Comparison of ENCODE assay signal across 11 mouse cellular contexts in genomic region chr9:59672195-59672894, GRCm38 (mm10). TPM values are rescaled to one million over a fixed set of nuclear protein-coding genes. Genes with fewer than 3 reads are reported as not detected.
DNase-seq lines count a peak whose midpoint lies in the region; ATAC-seq lines count a peak whose summit lies in the region.
"Had no signal": no experiment of that assay in that cellular context is flagged by ENCODE, and none has a peak within 500 bp of the region (broad histone marks: within the 10 kb centered on the region; RNA-seq: fewer than 3 reads in every experiment).

No protein-coding gene starts in this region.

- ATAC-seq in liver, embryonic 13.5 days (ENCODE audit: low read depth), result peak; percentile 88
- ATAC-seq in hindbrain, embryonic 11.5 days (ENCODE audit: low FRiP score), result no peak

- H3K4me3 ChIP-seq in liver, embryonic 13.5 days (replicated peaks), result no peak overlapping the region
- H3K4me3 ChIP-seq in hindbrain, embryonic 11.5 days (ENCODE audit: low read depth, low read length), result no peak overlapping the region
- H3K4me3 ChIP-seq: limb, embryonic 10.5 days had no signal

- peaks cover 57% of the 10 kb centered on the region for H3K36me3 ChIP-seq in liver, embryonic 13.5 days
- H3K36me3 ChIP-seq in hindbrain, embryonic 11.5 days (ENCODE audit: control insufficient read depth, insufficient read depth, low read length), result peaks cover 42% of the 10 kb centered on the region

- H3K27me3 ChIP-seq in liver, embryonic 13.5 days, result peaks cover 54% of the 10 kb centered on the region
- no peaks in the 10 kb centered on the region for H3K27me3 ChIP-seq in hindbrain, embryonic 11.5 days (ENCODE audit: control insufficient read depth, insufficient read depth, low read length)

- H3K4me2 ChIP-seq in liver, embryonic 13.5 days, result peak overlapping the region; percentile 0; the same call in 1 of the 2 replicates
- no peak overlapping the region for H3K4me2 ChIP-seq in hindbrain, embryonic 11.5 days (replicated peaks; ENCODE audit: low read depth, low read length)

- no peaks in the 10 kb centered on the region for H3K9me3 ChIP-seq in liver, embryonic 13.5 days (replicated peaks)
- no peaks in the 10 kb centered on the region for H3K9me3 ChIP-seq in hindbrain, embryonic 11.5 days (ENCODE audit: control insufficient read depth, low read length)
- H3K9me3 ChIP-seq: limb, embryonic 10.5 days had no signal

- H3K4me1 ChIP-seq in liver, embryonic 13.5 days (replicated peaks), result peaks cover 25% of the 10 kb centered on the region
- H3K4me1 ChIP-seq in hindbrain, embryonic 11.5 days (replicated peaks; ENCODE audit: control insufficient read depth, insufficient read depth, low read length), result no peaks in the 10 kb centered on the region
- H3K4me1 ChIP-seq: limb, embryonic 10.5 days had no signal

- peak overlapping the region; percentile 31 for H3K27ac ChIP-seq in liver, embryonic 13.5 days
- H3K27ac ChIP-seq in hindbrain, embryonic 11.5 days (ENCODE audit: low read depth, low read length), result no peak overlapping the region
- H3K27ac ChIP-seq: limb, embryonic 10.5 days had no signal

- H3K9ac ChIP-seq in liver, embryonic 13.5 days, result no peak overlapping the region
- no peak overlapping the region for H3K9ac ChIP-seq in hindbrain, embryonic 11.5 days (ENCODE audit: low read depth, low read length)

- WGBS in liver, embryonic 13.5 days (ENCODE audit: insufficient replicate concordance), result 66% methylated on average over 12 of the region's 12 CpGs
- 95% methylated on average over 12 of the region's 12 CpGs for WGBS in hindbrain, embryonic 11.5 days

- peak; percentile 57 to 63 for DNase-seq in cerebellum, adult 18-20 months
- no peak for DNase-seq in cerebellum, adult 11 months
- DNase-seq in cerebellum, adult 9-11 months, result peak; percentile 76
- peak; percentile 78 to 81 for DNase-seq in heart, adult 9 months (ENCODE audit: low spot score in 2 of 2)
- DNase-seq in liver, embryonic 13.5 days, result peak; percentile 38
- DNase-seq in thymus, adult 18-20 months, result no peak
- DNase-seq in T-cell, adult 2 months (ENCODE audit: low spot score), result no peak
- no peak for DNase-seq in hindbrain, embryonic 11.5 days (ENCODE audit: low spot score)
- DNase-seq: kidney, postnatal 14 days; lung, postnatal 4 days had no signal

RNA-seq across cellular contexts. Expression of gene Gramd2, which starts 7.6 kb away (rescaled TPM):
- polyA plus RNA-seq in liver, embryonic 13.5 days (2015; fragmentation: Nextera tagmentation; extraction: Ambion mirVana), result 0.05 TPM in 1 of 2 replicates, not detected in the other
- 0.07 and 0.43 TPM in 2 replicates for polyA plus RNA-seq in hindbrain, embryonic 11.5 days (2014; fragmentation: Nextera tagmentation; extraction: Ambion mirVana)

RNA-seq across cellular contexts. Expression of gene Pkm, which starts 16.2 kb away (rescaled TPM):
- polyA plus RNA-seq in liver, embryonic 13.5 days (2015; fragmentation: Nextera tagmentation; extraction: Ambion mirVana), result 229 and 232 TPM in 2 replicates
- 1,589 and 1,915 TPM in 2 replicates for polyA plus RNA-seq in hindbrain, embryonic 11.5 days (2014; fragmentation: Nextera tagmentation; extraction: Ambion mirVana)

RNA-seq across cellular contexts. Expression of gene Parp6, which starts 55.3 kb away (rescaled TPM):
- polyA plus RNA-seq in liver, embryonic 13.5 days (2015; fragmentation: Nextera tagmentation; extraction: Ambion mirVana), result 3.7 and 3.9 TPM in 2 replicates
- 133 and 134 TPM in 2 replicates for polyA plus RNA-seq in hindbrain, embryonic 11.5 days (2014; fragmentation: Nextera tagmentation; extraction: Ambion mirVana)

Comparison
In these comparisons a context has a peak if more than half of its experiments do, and no peak if none do; other contexts are left out.
1. DNase-seq: peak in cerebellum, adult 18-20 months (2 of 2), cerebellum, adult 9-11 months (single experiment), heart, adult 9 months (2 of 2) and liver, embryonic 13.5 days (single experiment); none in cerebellum, adult 11 months (single experiment), thymus, adult 18-20 months (0 of 2), T-cell, adult 2 months (single experiment) and hindbrain, embryonic 11.5 days (single experiment).
2. RNA of gene Parp6, which starts 55.3 kb away (polyA plus RNA-seq): 133 to 134 TPM in hindbrain, embryonic 11.5 days; 3.7 to 3.9 TPM in liver, embryonic 13.5 days; every median in the first group is over 10 times any median in the second.